13 mouse cellular contexts compared by ENCODE assay signal in the genomic region with DNA sequence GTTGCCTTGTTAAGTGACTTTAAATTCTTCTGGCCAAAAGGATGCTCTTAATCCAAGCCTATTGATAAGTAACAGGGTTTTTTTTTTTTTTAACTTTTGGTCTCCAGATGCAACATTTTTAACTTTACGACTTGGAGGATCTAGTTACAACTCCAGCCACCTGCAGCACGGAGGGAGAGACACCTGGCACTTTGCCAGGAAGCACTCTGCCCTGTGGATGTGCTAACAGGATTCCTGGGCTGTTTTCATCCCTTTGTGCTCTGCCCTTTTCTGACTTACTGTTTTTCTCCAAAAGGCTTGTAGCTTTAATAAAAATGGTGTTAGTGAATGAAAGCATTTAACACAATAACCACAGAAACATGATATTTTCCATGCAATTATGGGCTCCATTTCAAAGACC.
A peak's percentile ranks its signal among the peaks of the same experiment; 100 is the strongest.
DNase-seq lines count a peak whose midpoint lies in the region; ATAC-seq and TF ChIP-seq lines count a peak whose summit lies in the region.
"Had no signal": no experiment of that assay in that cellular context is flagged by ENCODE, and none has a peak within 500 bp of the region (broad histone marks: within the 10 kb centered on the region; RNA-seq: fewer than 3 reads in every experiment).

No protein-coding gene starts in this region.

- H3K27me3 ChIP-seq in liver, embryonic 12.5 days (replicated peaks), result no peaks in the 10 kb centered on the region
- H3K27me3 ChIP-seq in limb, embryonic 10.5 days (ENCODE audit: low read depth, poor library complexity, severe bottlenecking), result no peaks in the 10 kb centered on the region; the same call in 1 of the 2 replicates
- H3K27me3 ChIP-seq: CH12.LX; liver, embryonic 15.5 days; megakaryocyte, embryonic 14.5 days had no signal

- no peak overlapping the region for H3K9ac ChIP-seq in liver, embryonic 12.5 days
- H3K9ac ChIP-seq: liver, embryonic 15.5 days had no signal

- no peak for TF ChIP-seq CTCF in gastrocnemius, adult 2 months (IDR thresholded peaks at IDR 0.05)
- no peak for TF ChIP-seq CTCF in brain, embryonic 14.5 days (IDR thresholded peaks at IDR 0.05; ENCODE audit: borderline replicate concordance, extremely low read depth, insufficient read depth, insufficient read length)

- intact Hi-C loops in gastrocnemius, adult 2 months (cut with DNase I), result no loop called here

- 8% methylated on average over 2 of the region's 2 CpGs for WGBS in liver, embryonic 12.5 days (ENCODE audit: insufficient replicate concordance)
- WGBS in limb, embryonic 10.5 days, result 16% methylated on average over 2 of the region's 2 CpGs

- H3K27ac ChIP-seq in gastrocnemius, adult 2 months, result no peak overlapping the region
- H3K27ac ChIP-seq in liver, embryonic 12.5 days, result no peak overlapping the region
- 0 out of 2 replicates have a peak overlapping the region, but pooled peaks have one; percentile 25 for H3K27ac ChIP-seq in limb, embryonic 10.5 days
- H3K27ac ChIP-seq: liver, embryonic 15.5 days; stomach, postnatal 0 days had no signal

- no peaks in the 10 kb centered on the region for H3K9me3 ChIP-seq in liver, embryonic 12.5 days (replicated peaks)
- no peaks in the 10 kb centered on the region for H3K9me3 ChIP-seq in limb, embryonic 10.5 days (replicated peaks)
- H3K9me3 ChIP-seq: liver, embryonic 15.5 days had no signal

- no peak for ATAC-seq in liver, embryonic 12.5 days
- ATAC-seq in erythroid progenitor cell, adult 5-6 weeks (replicated peaks; ENCODE audit: low FRiP score, poor library complexity, severe bottlenecking), result no peak

- no peak overlapping the region for H3K4me2 ChIP-seq in liver, embryonic 12.5 days
- H3K4me2 ChIP-seq: liver, embryonic 15.5 days had no signal

- no peak for TF ChIP-seq POLR2A in brain, embryonic 14.5 days (IDR thresholded peaks at IDR 0.05; ENCODE audit: borderline replicate concordance, extremely low read depth, insufficient read depth, insufficient read length, poor library complexity, severe bottlenecking)

- peak; percentile 21 for DNase-seq in gastrocnemius, adult 2 months
- DNase-seq in gastrocnemius, adult 8-10 months (ENCODE audit: low spot score in 2 of 2), result no peak
- peak; percentile 41 for DNase-seq in liver
- DNase-seq in brain, embryonic 14.5 days (ENCODE audit: low read depth), result peak; percentile 53
- peak; percentile 54 for DNase-seq in limb, embryonic 10.5 days (ENCODE audit: low spot score)
- DNase-seq in spleen, adult 18-20 months, result no peak
- DNase-seq: layer of hippocampus, adult 9-11 months had no signal

- H3K4me1 ChIP-seq in liver, embryonic 12.5 days, result no peaks in the 10 kb centered on the region
- peaks cover 18% of the 10 kb centered on the region for H3K4me1 ChIP-seq in limb, embryonic 10.5 days
- H3K4me1 ChIP-seq: liver, embryonic 15.5 days; megakaryocyte, embryonic 14.5 days had no signal

- no peak overlapping the region for H3K4me3 ChIP-seq in gastrocnemius, adult 2 months
- no peak overlapping the region for H3K4me3 ChIP-seq in liver, embryonic 12.5 days
- H3K4me3 ChIP-seq in limb, embryonic 10.5 days, result no peak overlapping the region
- H3K4me3 ChIP-seq: liver, embryonic 15.5 days; megakaryocyte, embryonic 14.5 days had no signal

- no peaks in the 10 kb centered on the region for H3K36me3 ChIP-seq in liver, embryonic 12.5 days
- H3K36me3 ChIP-seq in limb, embryonic 10.5 days, result no peaks in the 10 kb centered on the region
- H3K36me3 ChIP-seq: liver, embryonic 15.5 days had no signal

Comparison
In these comparisons a context has a peak if more than half of its experiments do, and no peak if none do; other contexts are left out.
1. DNase-seq: peak in gastrocnemius, adult 2 months (single experiment), liver (single experiment), brain, embryonic 14.5 days (single experiment) and limb, embryonic 10.5 days (single experiment); none in gastrocnemius, adult 8-10 months (0 of 2) and spleen, adult 18-20 months (0 of 2).